Mouse (Mus musculus) ES-E14 (cell line): ENCODE data around the gene Vps35l.
A peak's percentile ranks its signal among the peaks of the same experiment; 100 is the strongest.

ENCODE experiments used
- CHD2 ChIP-seq: IDR thresholded peaks from 2 replicates; pipeline ENCODE4 v1.6.1; 2014; ENCODE audit warnings: mild to moderate bottlenecking, low read depth, low read length, inconsistent platforms
- HCFC1 ChIP-seq: IDR thresholded peaks from 2 replicates; pipeline ENCODE4 v1.6.1; 2012; ENCODE audit warnings: low read length, inconsistent platforms, borderline replicate concordance; ENCODE audit not compliant: insufficient read depth
- MAFK ChIP-seq: IDR thresholded peaks from 2 replicates; pipeline ENCODE4 v1.6.1; 2014; ENCODE audit warnings: mild to moderate bottlenecking, low read depth, low read length, inconsistent platforms; ENCODE audit not compliant: insufficient read depth
- ZC3H11A ChIP-seq: IDR thresholded peaks from 2 replicates; pipeline ENCODE4 v1.6.1; 2012; ENCODE audit warnings: low read depth, mild to moderate bottlenecking, inconsistent platforms, low read length, borderline replicate concordance

DNA sequence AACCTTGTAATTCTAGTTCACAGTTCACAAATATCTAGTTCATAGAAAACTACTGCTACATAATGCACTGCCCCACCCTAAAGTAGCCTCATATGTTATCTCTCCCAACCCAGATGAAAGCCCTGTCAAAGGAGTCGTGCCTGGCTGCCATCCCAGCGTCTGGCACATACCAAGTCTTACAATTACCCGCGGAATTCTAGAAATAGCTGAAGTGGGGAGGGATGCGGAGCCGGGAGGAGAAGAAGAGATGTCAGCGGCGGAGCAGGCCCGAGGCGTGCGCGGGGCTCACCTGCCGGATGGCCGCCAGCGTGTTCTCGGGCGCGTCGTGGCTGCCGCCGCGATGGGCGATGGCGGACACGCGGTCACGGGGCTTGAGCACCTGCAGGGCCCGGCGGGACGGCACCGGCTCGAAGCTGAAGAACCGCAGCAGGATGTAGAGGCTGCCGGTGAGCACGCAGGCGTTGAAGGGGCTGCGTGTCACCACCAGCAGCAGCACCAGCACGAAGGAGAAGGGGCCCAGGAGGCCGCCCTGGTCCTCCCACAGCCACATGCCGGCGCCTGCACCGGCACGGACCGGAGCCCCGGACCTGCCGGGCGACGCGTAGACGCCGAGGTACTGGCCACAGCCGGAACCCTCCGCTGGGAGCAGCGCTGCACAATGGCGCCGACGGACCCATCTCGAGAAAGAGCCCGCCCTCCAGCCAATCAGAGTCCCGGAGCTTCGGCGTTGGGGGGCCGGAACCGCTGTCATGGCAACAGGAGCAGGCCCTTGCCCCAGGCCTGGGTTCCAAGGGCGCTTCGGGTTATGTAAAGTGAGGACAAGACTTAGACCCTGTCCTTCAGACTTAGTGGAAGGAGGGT, 34.7 kb upstream of the Vps35l start, which contains the start of gene Gde1:
- TF ChIP-seq MAFK (no peak), ZC3H11A (no peak), HCFC1 (peak; percentile 71; the same call in 1 of the 2 replicates), CHD2 (no peak)
